Mouse (Mus musculus) neural tube, embryonic 13.5 days (tissue): ENCODE measurements around the gene Aurkb. TPM values are rescaled to one million over a fixed set of nuclear protein-coding genes. Genes with fewer than 3 reads are reported as not detected.

Experiments used
- ATAC-seq: fragments of 200-750 bp; cut with Nextera tagmentation; 2 replicates; pipeline ENCODE4 v1.8.0; 2017; ENCODE audit warnings: low read depth, mild to moderate bottlenecking, moderate TSS enrichment, moderate library complexity
- H3K27ac ChIP-seq: fragments of 300-500 bp; sonication (generic); replicated peaks from 2 replicates; pipeline ENCODE4 v1.5.1; 2015; ENCODE audit warnings: moderate library complexity, mild to moderate bottlenecking, inconsistent platforms
- H3K27me3 ChIP-seq: fragments of 300-500 bp; sonication (generic); 2 replicates; pipeline ENCODE4 v1.6.1; 2015; ENCODE audit warnings: mild to moderate bottlenecking, inconsistent platforms
- H3K36me3 ChIP-seq: fragments of 300-500 bp; sonication (generic); 2 replicates; pipeline ENCODE4 v1.6.1; 2015; ENCODE audit warnings: mild to moderate bottlenecking, inconsistent platforms
- H3K4me1 ChIP-seq: fragments of 300-500 bp; sonication (generic); replicated peaks from 2 replicates; pipeline ENCODE4 v1.6.1; 2015; ENCODE audit warnings: inconsistent platforms
- H3K4me2 ChIP-seq: fragments of 300-500 bp; sonication (generic); 2 replicates; pipeline ENCODE4 v1.6.1; 2015; ENCODE audit warnings: inconsistent platforms, mild to moderate bottlenecking, moderate library complexity
- H3K4me3 ChIP-seq: fragments of 300-500 bp; sonication (generic); 2 replicates; pipeline ENCODE4 v1.5.1; 2015; ENCODE audit warnings: mild to moderate bottlenecking, inconsistent platforms
- H3K9ac ChIP-seq: fragments of 300-500 bp; sonication (generic); 2 replicates; pipeline ENCODE4 v1.6.1; 2015; ENCODE audit warnings: moderate library complexity, mild to moderate bottlenecking, inconsistent platforms
- H3K9me3 ChIP-seq: fragments of 300-500 bp; sonication (generic); 2 replicates; pipeline ENCODE4 v1.6.1; 2016; ENCODE audit warnings: inconsistent platforms
- WGBS: fragments of 180-500 bp; shearing (Covaris S2); methylation state at CpG from one replicate; pipeline ENCODE4 v1.1.7; 2015; 5-methylcytosine and 5-hydroxymethylcytosine counted together
- polyA plus RNA-seq: library from polyadenylated mRNA; unstranded; fragments of >200 nt; fragmentation: Nextera tagmentation; extraction: Ambion mirVana; gene quantifications from 2 replicates; pipeline ENCODE4 v1.2.1, GENCODE M21; 2015

Gene Aurkb
- polyA plus RNA-seq, 1 experiment from 2014 or later = 22.7 TPM

- Histone ChIP-seq H3K4me3 (peak within 1 kb of the TSS; percentile 71), H3K27me3 (no peaks in the 10 kb centered on the region), H3K4me2 (peak within 1 kb of the TSS; percentile 84), H3K27ac (peak within 1 kb of the TSS; percentile 88), H3K9ac (peak within 1 kb of the TSS; percentile 90), H3K9me3 (no peaks in the 10 kb centered on the region), H3K4me1 (peaks cover 29% of the 10 kb centered on the region), H3K36me3 (0 out of 2 replicates have a peak, but pooled peaks cover under 1% of the 10 kb centered on the region)
- ATAC-seq = peak; percentile 93
- WGBS = 4% methylated on average over 38 of the region's 38 CpGs
These were observed 29.6 kb upstream of the Aurkb start, which contains the start of gene Ctc1 for GRCm38 (mm10) chr11:69015644-69016441. Gene Ctc1 (plus strand): TSS chr11:69015911.

- Histone ChIP-seq H3K27ac (peak overlapping the region; percentile 88), H3K4me3 (peak overlapping the region; percentile 71), H3K9ac (peak overlapping the region; percentile 90), H3K4me1 (peaks cover 21% of the 10 kb centered on the region), H3K36me3 (peaks cover 10% of the 10 kb centered on the region), H3K27me3 (no peaks in the 10 kb centered on the region), H3K4me2 (peak overlapping the region; percentile 84), H3K9me3 (no peaks in the 10 kb centered on the region)
- no peak for ATAC-seq
- WGBS = 70% methylated on average over 3 of the region's 3 CpGs
These were observed 28.7 kb upstream of the Aurkb start for GRCm38 (mm10) chr11:69016755-69017154.

- Histone ChIP-seq H3K4me2 (no peak overlapping the region), H3K4me1 (peaks cover 11% of the 10 kb centered on the region), H3K36me3 (peaks cover 49% of the 10 kb centered on the region), H3K9ac (no peak overlapping the region), H3K27me3 (no peaks in the 10 kb centered on the region), H3K9me3 (no peaks in the 10 kb centered on the region), H3K4me3 (no peak overlapping the region), H3K27ac (no peak overlapping the region)
- no peak for ATAC-seq
These were observed 24.8 kb upstream of the Aurkb start for GRCm38 (mm10) chr11:69020691-69021090.

- H3K4me3 ChIP-seq = no peak overlapping the region
- ATAC-seq = no peak
- no peaks in the 10 kb centered on the region for H3K27me3 ChIP-seq
- no peak overlapping the region for H3K4me2 ChIP-seq
- H3K4me1 ChIP-seq = no peaks in the 10 kb centered on the region
- no peak overlapping the region for H3K27ac ChIP-seq
- peaks cover 99% of the 10 kb centered on the region for H3K36me3 ChIP-seq
- WGBS = 93% methylated on average over 3 of the region's 3 CpGs
- no peak overlapping the region for H3K9ac ChIP-seq
- H3K9me3 ChIP-seq = no peaks in the 10 kb centered on the region
These were observed 18.9 kb upstream of the Aurkb start for GRCm38 (mm10) chr11:69026562-69026961.

GRCm38 (mm10) chr11:69028805-69029204 lies 16.6 kb upstream of the Aurkb start:
- WGBS = 66% methylated on average over 2 of the region's 2 CpGs
- Histone ChIP-seq H3K9ac (no peak overlapping the region), H3K9me3 (no peaks in the 10 kb centered on the region), H3K4me2 (no peak overlapping the region), H3K36me3 (peaks cover 95% of the 10 kb centered on the region), H3K4me1 (no peaks in the 10 kb centered on the region), H3K27me3 (no peaks in the 10 kb centered on the region), H3K27ac (no peak overlapping the region), H3K4me3 (no peak overlapping the region)
- no peak for ATAC-seq

- Histone ChIP-seq H3K27me3 (no peaks in the 10 kb centered on the region), H3K4me1 (peaks cover 21% of the 10 kb centered on the region), H3K36me3 (peaks cover 63% of the 10 kb centered on the region), H3K4me3 (no peak overlapping the region), H3K27ac (no peak overlapping the region), H3K9ac (no peak overlapping the region), H3K9me3 (no peaks in the 10 kb centered on the region), H3K4me2 (no peak overlapping the region)
- WGBS = 83% methylated on average over 9 of the region's 9 CpGs
- no peak for ATAC-seq
These were observed 11.9 kb upstream of the Aurkb start for GRCm38 (mm10) chr11:69033552-69033951.

GRCm38 (mm10) chr11:69034585-69034984 lies 10.9 kb upstream of the Aurkb start:
- Histone ChIP-seq H3K4me2 (no peak overlapping the region), H3K36me3 (peaks cover 53% of the 10 kb centered on the region), H3K27me3 (no peaks in the 10 kb centered on the region), H3K4me3 (no peak overlapping the region), H3K27ac (no peak overlapping the region), H3K9ac (no peak overlapping the region), H3K4me1 (peaks cover 31% of the 10 kb centered on the region), H3K9me3 (no peaks in the 10 kb centered on the region)
- no peak for ATAC-seq
- WGBS = 97% methylated on average over 3 of the region's 3 CpGs

GRCm38 (mm10) chr11:69035411-69035810 lies 10.0 kb upstream of the Aurkb start:
- Histone ChIP-seq H3K27me3 (no peaks in the 10 kb centered on the region), H3K9ac (peak overlapping the region; percentile 43; the same call in 1 of the 2 replicates), H3K4me3 (peak overlapping the region; percentile 70; the same call in 1 of the 2 replicates), H3K9me3 (no peaks in the 10 kb centered on the region), H3K27ac (peak overlapping the region; percentile 73), H3K4me1 (peaks cover 32% of the 10 kb centered on the region), H3K4me2 (peak overlapping the region; percentile 59), H3K36me3 (peaks cover 45% of the 10 kb centered on the region)
- WGBS = 82% methylated on average over 9 of the region's 9 CpGs
- ATAC-seq = no peak

GRCm38 (mm10) chr11:69035849-69036248 lies 9.6 kb upstream of the Aurkb start:
- peaks cover 41% of the 10 kb centered on the region for H3K36me3 ChIP-seq
- no peaks in the 10 kb centered on the region for H3K27me3 ChIP-seq
- WGBS = 7% methylated on average over 8 of the region's 8 CpGs
- peak overlapping the region; percentile 43; the same call in 1 of the 2 replicates for H3K9ac ChIP-seq
- H3K4me2 ChIP-seq = peak overlapping the region; percentile 59
- peak overlapping the region; percentile 70 for H3K4me3 ChIP-seq
- ATAC-seq = no peak
- peaks cover 32% of the 10 kb centered on the region for H3K4me1 ChIP-seq
- no peaks in the 10 kb centered on the region for H3K9me3 ChIP-seq
- peak overlapping the region; percentile 73 for H3K27ac ChIP-seq

GRCm38 (mm10) chr11:69036486-69037230 lies 8.8 kb upstream of the Aurkb start:
- H3K9me3 ChIP-seq = no peaks in the 10 kb centered on the region
- H3K27me3 ChIP-seq = no peaks in the 10 kb centered on the region
- H3K27ac ChIP-seq = peak overlapping the region; percentile 87
- H3K4me3 ChIP-seq = peak overlapping the region; percentile 70
- 10% methylated on average over 20 of the region's 20 CpGs for WGBS
- peak overlapping the region; percentile 79 for H3K9ac ChIP-seq
- H3K4me1 ChIP-seq = peaks cover 32% of the 10 kb centered on the region
- peaks cover 33% of the 10 kb centered on the region for H3K36me3 ChIP-seq
- peak; percentile 15; the same call in 1 of the 2 replicates for ATAC-seq
- H3K4me2 ChIP-seq = peak overlapping the region; percentile 59

- Histone ChIP-seq H3K9me3 (no peaks in the 10 kb centered on the region), H3K27me3 (no peaks in the 10 kb centered on the region), H3K4me3 (peak overlapping the region; percentile 70), H3K9ac (peak overlapping the region; percentile 79), H3K4me2 (peak overlapping the region; percentile 59), H3K27ac (peak overlapping the region; percentile 87), H3K4me1 (peaks cover 32% of the 10 kb centered on the region), H3K36me3 (peaks cover 30% of the 10 kb centered on the region)
- 0 out of 2 replicates have a peak, but pooled peaks have one; percentile 11 for ATAC-seq
- WGBS = under 1% methylated on average over 34 of the region's 34 CpGs
These were observed 8.0 kb upstream of the Aurkb start for GRCm38 (mm10) chr11:69037231-69038061.
